Comparison of ENCODE assay signal across 20 mouse cellular contexts in the genomic region with DNA sequence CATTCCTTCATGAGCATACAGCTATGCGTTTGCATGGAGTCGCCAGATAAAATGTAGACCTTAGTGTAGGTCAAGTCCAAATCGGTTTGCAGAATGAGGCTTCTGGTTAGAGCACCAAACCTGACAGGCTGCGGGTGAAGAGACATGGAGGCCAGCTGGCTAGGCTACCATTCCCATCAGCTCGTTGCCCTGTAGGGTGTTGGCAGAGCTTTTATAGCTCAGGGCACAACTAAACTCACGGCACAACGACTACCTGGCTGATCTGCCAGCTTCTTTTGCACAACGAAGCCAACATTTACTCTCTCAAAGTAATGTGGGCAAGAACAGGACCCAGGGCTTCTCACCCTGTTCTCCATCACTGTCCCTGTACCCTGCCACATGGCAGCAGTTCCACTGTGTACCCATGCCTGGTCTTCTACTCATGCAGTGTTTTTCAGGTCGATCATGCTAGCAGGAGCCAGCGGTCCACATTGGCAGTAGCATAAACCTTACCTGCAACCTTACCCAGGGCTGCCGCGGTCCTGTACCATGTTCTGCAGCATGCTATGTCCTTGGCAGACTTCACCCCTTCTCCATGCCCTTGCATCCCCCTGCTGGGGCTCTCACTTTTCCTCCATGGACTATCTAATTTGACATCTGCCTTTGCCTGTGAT.
A peak's percentile ranks its signal among the peaks of the same experiment; 100 is the strongest.
DNase-seq lines count a peak whose midpoint lies in the region; ATAC-seq and TF ChIP-seq lines count a peak whose summit lies in the region.
"Had no signal": no experiment of that assay in that cellular context is flagged by ENCODE, and none has a peak within 500 bp of the region (broad histone marks: within the 10 kb centered on the region; RNA-seq: fewer than 3 reads in every experiment).

No protein-coding gene starts in this region.

- H3K9ac ChIP-seq in embryonic facial prominence, embryonic 13.5 days = no peak overlapping the region
- H3K9ac ChIP-seq: embryonic facial prominence, embryonic 15.5 days; hindbrain, embryonic 15.5 days; limb, embryonic 13.5 days; liver, embryonic 14.5 days; lung, embryonic 15.5 days had no signal

- 0 out of 2 replicates have a peak, but pooled peaks have one; percentile 22 for ATAC-seq in G1E (ENCODE audit: extremely low read depth, insufficient number of reproducible peaks, low FRiP score, poor library complexity, severe bottlenecking)
- ATAC-seq in embryonic facial prominence, embryonic 13.5 days (ENCODE audit: insufficient number of reproducible peaks, insufficient read depth, low FRiP score, low TSS enrichment, low read depth) = no peak

- H3K4me2 ChIP-seq in embryonic facial prominence, embryonic 13.5 days = no peak overlapping the region
- H3K4me2 ChIP-seq: embryonic facial prominence, embryonic 15.5 days; hindbrain, embryonic 15.5 days; limb, embryonic 13.5 days; lung, embryonic 15.5 days had no signal

- no peak for TF ChIP-seq CTCF in G1E (IDR thresholded peaks at IDR 0.05; ENCODE audit: low read depth, low read length)

- peak overlapping the region; percentile 51; the same call in 1 of the 2 replicates for H3K27ac ChIP-seq in embryonic facial prominence, embryonic 13.5 days
- H3K27ac ChIP-seq in forebrain, embryonic 10.5 days = no peak overlapping the region
- H3K27ac ChIP-seq: embryonic facial prominence, embryonic 15.5 days; hindbrain, embryonic 15.5 days; kidney, postnatal 0 days; limb, embryonic 13.5 days; liver, embryonic 14.5 days; lung, embryonic 15.5 days; macrophage; midbrain, embryonic 10.5 days had no signal

- peaks cover 36% of the 10 kb centered on the region for H3K9me3 ChIP-seq in G1E (replicated peaks)
- 0 out of 2 replicates have a peak, but pooled peaks cover 8% of the 10 kb centered on the region for H3K9me3 ChIP-seq in embryonic facial prominence, embryonic 13.5 days
- H3K9me3 ChIP-seq in forebrain, embryonic 10.5 days = peaks cover 3% of the 10 kb centered on the region; the same call in 1 of the 2 replicates
- H3K9me3 ChIP-seq: embryonic facial prominence, embryonic 15.5 days; hindbrain, embryonic 15.5 days; limb, embryonic 13.5 days; lung, embryonic 15.5 days; midbrain, embryonic 10.5 days had no signal

- H3K36me3 ChIP-seq in G1E (replicated peaks) = no peaks in the 10 kb centered on the region
- no peaks in the 10 kb centered on the region for H3K36me3 ChIP-seq in embryonic facial prominence, embryonic 13.5 days
- H3K36me3 ChIP-seq in forebrain, embryonic 10.5 days (replicated peaks) = no peaks in the 10 kb centered on the region
- H3K36me3 ChIP-seq: embryonic facial prominence, embryonic 15.5 days; hindbrain, embryonic 15.5 days; limb, embryonic 13.5 days; lung, embryonic 15.5 days; midbrain, embryonic 10.5 days had no signal

- 84% methylated on average over 12 of the region's 12 CpGs for WGBS in embryonic facial prominence, embryonic 13.5 days
- 93% methylated on average over 12 of the region's 12 CpGs for WGBS in forebrain, embryonic 10.5 days

- H3K4me1 ChIP-seq in G1E (ENCODE audit: insufficient read depth, low read depth, low read length) = no peaks in the 10 kb centered on the region
- H3K4me1 ChIP-seq in embryonic facial prominence, embryonic 13.5 days = peaks cover 15% of the 10 kb centered on the region
- no peaks in the 10 kb centered on the region for H3K4me1 ChIP-seq in forebrain, embryonic 10.5 days
- H3K4me1 ChIP-seq: hindbrain, embryonic 15.5 days; midbrain, embryonic 10.5 days had no signal

- no peak overlapping the region for H3K4me3 ChIP-seq in G1E (ENCODE audit: low read depth, low read length)
- H3K4me3 ChIP-seq in embryonic facial prominence, embryonic 13.5 days = no peak overlapping the region
- H3K4me3 ChIP-seq in forebrain, embryonic 10.5 days = no peak overlapping the region
- H3K4me3 ChIP-seq: embryonic facial prominence, embryonic 15.5 days; hindbrain, embryonic 15.5 days; limb, embryonic 13.5 days; lung, embryonic 15.5 days; midbrain, embryonic 10.5 days had no signal

- no peak for DNase-seq in G1E (ENCODE audit: low spot score)
- DNase-seq in cerebellum, adult 11 months = peak; percentile 5
- DNase-seq in cerebellum, postnatal 10 days = peak; percentile 79 to 86
- no peak for DNase-seq in urinary bladder, postnatal 10 days (ENCODE audit: low spot score)
- DNase-seq in forebrain, embryonic 10.5 days (ENCODE audit: extremely low spot score, low spot score) = no peak
- DNase-seq in frontal cortex, postnatal 36 days (ENCODE audit: low spot score in 2 of 2) = no peak
- DNase-seq: adrenal gland, postnatal 10 days; heart, postnatal 36 days; kidney, adult 11 months; retina, postnatal 1 day; thymus, postnatal 4 days had no signal

- no peaks in the 10 kb centered on the region for H3K27me3 ChIP-seq in G1E (ENCODE audit: insufficient read depth, low read length)
- no peaks in the 10 kb centered on the region for H3K27me3 ChIP-seq in embryonic facial prominence, embryonic 13.5 days
- no peaks in the 10 kb centered on the region for H3K27me3 ChIP-seq in forebrain, embryonic 10.5 days (ENCODE audit: poor library complexity, severe bottlenecking)
- H3K27me3 ChIP-seq: embryonic facial prominence, embryonic 15.5 days; hindbrain, embryonic 15.5 days; limb, embryonic 13.5 days; lung, embryonic 15.5 days had no signal

Comparison
In these comparisons a context has a peak if more than half of its experiments do, and no peak if none do; other contexts are left out.
1. DNase-seq: peak in cerebellum, adult 11 months (single experiment) and cerebellum, postnatal 10 days (2 of 2); none in G1E (single experiment), urinary bladder, postnatal 10 days (single experiment), forebrain, embryonic 10.5 days (single experiment) and frontal cortex, postnatal 36 days (0 of 2).